Mouse (Mus musculus): ENCODE results near the gene Elavl4. TPM values are rescaled to one million over a fixed set of nuclear protein-coding genes. Genes with fewer than 3 reads are reported as not detected.

Gene Elavl4
- 18.7 and 20.0 TPM in 2 replicates for polyA plus RNA-seq (2015; fragmentation: Nextera tagmentation; extraction: Ambion mirVana)

DNA sequence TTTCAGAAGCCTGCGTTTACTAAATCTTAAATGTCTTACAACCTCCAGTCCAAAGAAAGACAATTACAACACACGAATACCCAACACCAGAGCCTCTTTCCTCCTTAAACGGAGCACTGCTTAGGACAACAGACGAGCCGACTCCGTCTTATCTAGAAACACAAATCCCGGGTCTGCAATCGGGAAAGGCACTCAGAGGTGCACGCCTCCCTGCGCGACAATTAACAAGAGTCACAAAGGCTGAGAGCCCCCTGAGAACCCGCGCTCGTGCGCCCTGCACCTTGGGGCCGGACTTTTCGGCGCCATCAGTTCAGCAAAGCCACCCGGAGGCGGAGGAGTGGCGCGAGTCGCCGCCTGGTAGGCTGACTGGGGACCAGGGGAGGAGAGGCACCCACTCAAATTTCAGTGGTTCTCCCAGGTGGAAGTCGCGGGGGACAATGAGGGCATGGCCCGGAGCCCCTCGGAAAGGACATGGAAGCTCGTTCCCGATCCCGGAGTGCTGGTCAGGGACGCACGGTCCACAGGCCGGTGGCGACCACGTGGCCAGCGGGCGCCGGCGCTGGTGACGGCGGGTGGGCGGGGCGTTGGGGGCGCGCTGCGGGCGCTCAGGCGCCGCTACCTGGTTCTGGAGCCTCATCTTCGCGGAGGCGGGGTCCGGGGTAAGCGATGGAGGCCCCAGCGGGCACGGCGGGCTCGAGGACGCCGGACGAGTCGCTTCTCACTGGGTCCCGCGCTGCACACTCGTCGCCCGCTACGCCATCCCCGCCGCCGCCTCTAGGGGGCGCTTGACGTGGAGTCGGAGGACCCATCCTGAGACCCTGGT, at the start of gene Elavl4:
TSS of gene Elavl4 (minus strand) at position 732 of the 823 bp plus-strand sequence.
- no peaks in the 10 kb centered on the region for H3K9me3 ChIP-seq (replicated peaks)
- H3K27me3 ChIP-seq = no peaks in the 10 kb centered on the region
- peak within 1 kb of the TSS; percentile 56 for H3K4me3 ChIP-seq (replicated peaks)
- peak; percentile 88 for ATAC-seq (ENCODE audit: insufficient number of reproducible peaks, low FRiP score, low TSS enrichment, low read depth)
- H3K9ac ChIP-seq = peak within 1 kb of the TSS; percentile 21; the same call in 1 of the 2 replicates
- peak within 1 kb of the TSS; percentile 81 for H3K4me2 ChIP-seq (replicated peaks)
- WGBS = under 1% methylated on average over 72 of the region's 75 CpGs
- peak within 1 kb of the TSS; percentile 31 for H3K27ac ChIP-seq (replicated peaks)
- no peaks in the 10 kb centered on the region for H3K36me3 ChIP-seq
- H3K4me1 ChIP-seq = no peaks in the 10 kb centered on the region

DNA sequence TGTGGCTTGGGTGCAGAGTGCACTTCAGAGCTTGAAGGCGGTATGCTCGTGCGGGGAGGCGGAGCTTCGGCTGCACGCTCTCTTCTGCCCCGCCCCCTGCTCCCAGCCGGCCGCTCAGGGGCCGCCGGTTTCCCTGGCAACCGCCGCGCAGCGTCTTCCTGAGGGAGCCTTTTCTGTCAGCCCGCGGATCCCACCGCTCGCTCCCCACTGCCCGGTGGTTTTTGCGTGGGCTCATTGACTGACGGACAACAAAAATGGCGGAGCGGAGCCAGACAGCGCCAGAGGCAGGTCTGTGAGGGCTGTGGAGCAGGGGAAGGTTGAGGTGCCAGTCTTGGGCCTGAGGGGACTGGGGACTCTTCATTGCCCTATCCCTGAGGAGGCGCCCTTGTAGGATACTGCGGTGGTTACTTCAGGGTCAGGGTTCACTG, 45.9 kb upstream of the Elavl4 start, which contains the start of gene Agbl4:
TSS of gene Agbl4 (plus strand) at position 44 of the 428 bp plus-strand sequence.
- peak; percentile 84 for ATAC-seq (ENCODE audit: insufficient number of reproducible peaks, low FRiP score, low TSS enrichment, low read depth)
- H3K27ac ChIP-seq (replicated peaks) = no peak within 1 kb of the TSS
- WGBS = 0% methylated on average over 27 of the region's 27 CpGs
- H3K4me2 ChIP-seq (replicated peaks) = peak within 1 kb of the TSS; percentile 74
- peak within 1 kb of the TSS; percentile 55 for H3K4me3 ChIP-seq (replicated peaks)
- H3K4me1 ChIP-seq = no peaks in the 10 kb centered on the region
- no peaks in the 10 kb centered on the region for H3K27me3 ChIP-seq
- no peaks in the 10 kb centered on the region for H3K9me3 ChIP-seq (replicated peaks)
- H3K36me3 ChIP-seq = no peaks in the 10 kb centered on the region
- H3K9ac ChIP-seq = no peak within 1 kb of the TSS

DNA sequence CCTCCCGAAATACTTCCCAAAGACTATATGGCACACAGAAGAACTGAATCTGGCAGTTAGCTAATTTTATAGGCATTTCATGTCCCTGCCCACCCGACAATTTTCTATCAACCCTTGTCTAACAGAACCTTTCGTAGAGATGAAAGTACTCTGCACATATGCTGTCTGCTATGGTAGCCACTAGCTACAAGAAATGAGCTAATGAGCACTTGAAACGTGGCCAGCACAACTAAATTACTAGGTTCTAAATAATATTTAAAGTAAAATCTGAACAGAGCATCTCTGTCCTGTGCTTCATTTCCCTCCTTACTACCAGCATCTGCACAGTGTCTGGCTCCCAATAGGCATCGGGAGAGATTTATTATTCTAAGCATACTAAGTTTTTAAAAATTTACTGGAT, 44.5 kb upstream of the Elavl4 start:
- Histone ChIP-seq H3K4me2 (replicated peaks) (no peak overlapping the region), H3K27ac (replicated peaks) (no peak overlapping the region), H3K9me3 (replicated peaks) (no peaks in the 10 kb centered on the region), H3K4me3 (replicated peaks) (no peak overlapping the region), H3K9ac (no peak overlapping the region), H3K4me1 (no peaks in the 10 kb centered on the region), H3K27me3 (no peaks in the 10 kb centered on the region), H3K36me3 (no peaks in the 10 kb centered on the region)
- ATAC-seq (ENCODE audit: insufficient number of reproducible peaks, low FRiP score, low TSS enrichment, low read depth) = no peak
- 66% methylated on average over 5 of the region's 5 CpGs for WGBS

DNA sequence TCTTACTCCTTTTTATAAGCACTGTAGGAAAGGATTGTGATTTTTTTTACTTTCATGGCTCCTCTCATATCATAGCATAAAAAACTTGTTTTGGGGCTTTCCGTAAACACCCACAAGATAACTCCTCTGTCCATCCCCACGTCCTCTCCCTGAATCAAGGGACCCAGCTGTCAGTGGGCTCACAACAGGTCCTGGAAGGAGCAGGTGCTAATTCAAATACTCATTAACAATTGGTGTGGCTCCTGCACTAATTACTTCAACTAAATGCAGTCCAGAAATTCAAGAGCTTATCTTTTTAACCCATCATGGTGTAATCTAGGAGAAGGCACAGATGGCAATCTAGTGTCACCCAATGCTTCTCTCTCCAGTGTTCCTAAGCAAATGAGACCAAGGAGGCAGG, 8.9 kb upstream of the Elavl4 start:
- Histone ChIP-seq H3K4me1 (no peaks in the 10 kb centered on the region), H3K9me3 (replicated peaks) (no peaks in the 10 kb centered on the region), H3K4me3 (replicated peaks) (no peak overlapping the region), H3K4me2 (replicated peaks) (no peak overlapping the region), H3K27ac (replicated peaks) (no peak overlapping the region), H3K36me3 (no peaks in the 10 kb centered on the region), H3K9ac (no peak overlapping the region), H3K27me3 (no peaks in the 10 kb centered on the region)
- 76% methylated on average over 2 of the region's 2 CpGs for WGBS
- no peak for ATAC-seq (ENCODE audit: insufficient number of reproducible peaks, low FRiP score, low TSS enrichment, low read depth)

DNA sequence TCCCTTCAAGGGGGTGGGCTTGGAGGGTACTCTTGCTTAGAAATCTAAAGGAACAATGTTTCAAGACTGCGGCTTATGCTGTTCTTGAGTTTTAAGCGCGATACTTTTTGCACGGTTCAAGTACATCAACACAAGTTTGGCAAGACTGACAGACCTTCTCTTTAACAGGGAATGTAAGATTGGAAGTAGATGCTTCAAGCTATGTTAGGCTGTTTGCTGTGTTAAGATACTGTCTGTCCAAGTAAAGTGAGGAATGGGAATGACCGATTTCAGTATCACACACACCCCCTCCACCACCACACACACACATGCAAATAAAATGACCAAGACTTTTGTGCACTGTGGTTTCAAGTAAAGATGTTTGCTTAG, 276 bp upstream of the Elavl4 start:
- WGBS = 10% methylated on average over 5 of the region's 5 CpGs
- peak overlapping the region; percentile 56 for H3K4me3 ChIP-seq (replicated peaks)
- 0 out of 2 replicates have a peak, but pooled peaks have one; percentile 5 for ATAC-seq (ENCODE audit: insufficient number of reproducible peaks, low FRiP score, low TSS enrichment, low read depth)
- no peak overlapping the region; the same call in 1 of the 2 replicates for H3K27ac ChIP-seq (replicated peaks)
- H3K9me3 ChIP-seq (replicated peaks) = no peaks in the 10 kb centered on the region
- 0 out of 2 replicates have a peak overlapping the region, but pooled peaks have one; percentile 21 for H3K9ac ChIP-seq
- H3K4me2 ChIP-seq (replicated peaks) = peak overlapping the region; percentile 81
- H3K27me3 ChIP-seq = no peaks in the 10 kb centered on the region
- H3K4me1 ChIP-seq = no peaks in the 10 kb centered on the region
- H3K36me3 ChIP-seq = no peaks in the 10 kb centered on the region

DNA sequence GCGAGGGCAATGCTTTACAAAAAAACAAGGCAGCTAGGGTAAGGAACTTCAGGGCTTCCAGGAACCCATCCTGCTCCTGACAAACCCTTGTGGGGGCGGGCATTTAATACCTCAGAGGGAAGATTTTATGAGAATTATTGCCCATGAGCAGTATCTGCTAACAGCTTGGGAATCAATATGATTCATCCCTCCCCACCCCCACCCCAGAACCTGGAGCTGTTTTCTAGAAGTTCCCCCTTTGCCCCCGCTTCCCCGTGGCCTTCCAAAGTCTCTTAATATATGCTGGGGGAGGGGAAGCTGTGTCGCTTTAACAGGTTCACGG, 892 bp downstream of the Elavl4 start:
- ATAC-seq (ENCODE audit: insufficient number of reproducible peaks, low FRiP score, low TSS enrichment, low read depth) = 0 out of 2 replicates have a peak, but pooled peaks have one; percentile 6
- H3K27me3 ChIP-seq = no peaks in the 10 kb centered on the region
- peak overlapping the region; percentile 56 for H3K4me3 ChIP-seq (replicated peaks)
- H3K4me2 ChIP-seq (replicated peaks) = peak overlapping the region; percentile 81
- no peaks in the 10 kb centered on the region for H3K36me3 ChIP-seq
- no peaks in the 10 kb centered on the region for H3K4me1 ChIP-seq
- no peaks in the 10 kb centered on the region for H3K9me3 ChIP-seq (replicated peaks)
- 0 out of 2 replicates have a peak overlapping the region, but pooled peaks have one; percentile 21 for H3K9ac ChIP-seq
- no peak overlapping the region for H3K27ac ChIP-seq (replicated peaks)
- WGBS = 8% methylated on average over 6 of the region's 6 CpGs

DNA sequence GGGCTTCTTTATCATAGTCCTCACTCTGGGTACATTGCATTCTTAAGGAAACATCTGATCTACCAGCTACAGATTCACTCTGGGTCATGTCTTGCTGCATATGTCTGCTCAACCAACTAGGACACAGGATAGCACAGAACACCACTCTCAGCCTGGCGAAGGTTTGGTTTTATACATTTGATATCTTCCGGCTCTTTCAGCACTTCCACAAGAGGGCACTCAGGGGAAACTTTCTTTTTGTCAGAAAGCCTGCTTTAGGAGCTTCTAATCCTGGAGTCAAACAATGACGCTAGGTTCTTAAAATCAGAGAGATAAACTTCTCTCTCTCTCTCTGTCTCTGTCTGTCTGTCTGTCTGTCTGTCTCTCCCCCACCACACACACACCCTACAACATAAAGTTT, 27.8 kb downstream of the Elavl4 start:
- H3K9me3 ChIP-seq (replicated peaks) = no peaks in the 10 kb centered on the region
- no peak overlapping the region for H3K4me2 ChIP-seq (replicated peaks)
- no peak overlapping the region for H3K9ac ChIP-seq
- H3K4me1 ChIP-seq = no peaks in the 10 kb centered on the region
- 52% methylated on average over 3 of the region's 3 CpGs for WGBS
- no peak overlapping the region for H3K4me3 ChIP-seq (replicated peaks)
- H3K27me3 ChIP-seq = no peaks in the 10 kb centered on the region
- ATAC-seq (ENCODE audit: insufficient number of reproducible peaks, low FRiP score, low TSS enrichment, low read depth) = no peak
- no peak overlapping the region for H3K27ac ChIP-seq (replicated peaks)
- no peaks in the 10 kb centered on the region for H3K36me3 ChIP-seq

DNA sequence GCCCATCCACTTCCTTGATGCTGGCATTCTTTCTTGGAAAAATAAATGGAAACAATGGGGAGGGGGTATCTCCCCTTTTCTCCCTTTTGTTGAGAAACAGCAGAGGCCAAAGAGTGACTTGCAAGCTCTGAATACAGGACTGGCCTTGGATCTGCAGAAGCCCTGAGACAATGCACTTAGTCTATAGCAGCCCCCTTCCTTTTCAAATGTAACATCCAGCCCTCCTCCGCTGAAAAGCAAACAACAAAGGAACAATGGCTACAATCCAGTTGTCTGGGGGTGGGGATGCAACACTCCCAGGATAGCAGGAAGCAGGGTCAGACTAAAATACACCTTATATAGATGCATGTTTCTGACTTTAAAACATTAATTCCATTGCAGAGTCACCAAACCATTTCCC, 39.6 kb downstream of the Elavl4 start:
- Histone ChIP-seq H3K27ac (replicated peaks) (no peak overlapping the region), H3K9ac (no peak overlapping the region), H3K9me3 (replicated peaks) (no peaks in the 10 kb centered on the region), H3K4me3 (replicated peaks) (no peak overlapping the region), H3K4me2 (replicated peaks) (no peak overlapping the region), H3K27me3 (no peaks in the 10 kb centered on the region), H3K4me1 (no peaks in the 10 kb centered on the region), H3K36me3 (no peaks in the 10 kb centered on the region)
- no peak for ATAC-seq (ENCODE audit: insufficient number of reproducible peaks, low FRiP score, low TSS enrichment, low read depth)
- WGBS = 10% methylated on average over 1 of the region's 1 CpGs

DNA sequence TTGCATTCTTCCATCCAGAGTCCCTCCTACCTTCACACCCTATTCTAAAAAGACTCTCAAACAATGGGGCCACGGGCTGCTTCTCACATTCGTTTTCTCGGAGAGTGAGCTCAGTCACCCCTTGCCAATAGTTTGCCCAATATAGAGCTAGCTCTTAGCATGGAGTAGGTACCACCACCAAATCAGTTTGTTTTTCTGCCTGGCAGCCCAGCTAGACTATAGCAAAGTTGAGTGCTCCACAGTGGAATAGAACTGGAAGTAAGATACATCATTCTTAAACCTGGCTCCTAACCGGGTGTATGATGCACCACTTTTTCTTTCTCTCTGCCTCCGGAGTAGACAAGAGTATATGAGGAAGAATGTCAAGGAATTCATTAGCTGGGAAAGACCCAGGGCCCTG, 44.7 kb downstream of the Elavl4 start:
- Histone ChIP-seq H3K27ac (replicated peaks) (no peak overlapping the region), H3K36me3 (no peaks in the 10 kb centered on the region), H3K4me3 (replicated peaks) (no peak overlapping the region), H3K9me3 (replicated peaks) (no peaks in the 10 kb centered on the region), H3K27me3 (no peaks in the 10 kb centered on the region), H3K4me2 (replicated peaks) (no peak overlapping the region), H3K9ac (no peak overlapping the region), H3K4me1 (no peaks in the 10 kb centered on the region)
- ATAC-seq (ENCODE audit: insufficient number of reproducible peaks, low FRiP score, low TSS enrichment, low read depth) = no peak
- WGBS = 67% methylated on average over 5 of the region's 5 CpGs

DNA sequence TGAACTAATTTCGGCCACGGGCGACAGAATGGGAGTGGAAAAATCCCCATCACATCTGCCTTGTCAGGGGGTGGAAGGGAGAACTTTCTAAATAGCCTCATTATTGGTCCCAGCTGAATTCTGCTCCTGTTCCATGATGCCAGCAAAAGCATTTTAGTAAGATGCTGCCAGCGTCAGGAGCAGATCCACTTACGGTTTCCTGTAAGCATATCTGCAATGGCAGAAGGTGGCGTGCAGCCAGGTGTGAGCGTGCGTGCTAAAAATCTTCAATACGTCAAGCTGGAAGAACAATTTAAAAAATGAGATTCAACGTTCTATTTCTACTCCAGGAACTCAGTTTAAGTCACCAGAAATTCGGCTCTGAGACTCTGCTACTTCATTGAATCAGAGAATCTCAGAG, 45.1 kb downstream of the Elavl4 start:
- 62% methylated on average over 11 of the region's 11 CpGs for WGBS

DNA sequence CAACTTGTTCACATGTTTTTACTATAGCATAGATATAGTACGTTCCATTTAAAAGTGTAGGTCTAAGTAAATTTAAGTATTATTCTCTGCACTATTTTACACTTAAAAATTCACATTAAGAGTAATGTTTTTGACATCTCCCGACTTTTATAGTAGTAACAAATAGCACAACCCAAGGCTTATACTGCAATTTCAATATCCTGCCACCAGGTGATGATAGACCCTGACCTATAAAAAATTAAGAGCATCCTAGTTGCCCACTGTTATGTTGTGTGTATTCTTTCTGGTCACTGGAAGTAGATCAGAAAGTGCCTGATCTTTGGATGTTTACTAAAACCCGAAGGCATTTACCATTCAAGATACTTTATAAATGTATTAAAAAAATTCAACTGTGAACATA, 55.9 kb downstream of the Elavl4 start:
- Histone ChIP-seq H3K27me3 (no peaks in the 10 kb centered on the region), H3K27ac (replicated peaks) (no peak overlapping the region), H3K9me3 (replicated peaks) (no peaks in the 10 kb centered on the region), H3K4me2 (replicated peaks) (no peak overlapping the region), H3K4me1 (no peaks in the 10 kb centered on the region), H3K4me3 (replicated peaks) (no peak overlapping the region), H3K36me3 (no peaks in the 10 kb centered on the region), H3K9ac (no peak overlapping the region)
- ATAC-seq (ENCODE audit: insufficient number of reproducible peaks, low FRiP score, low TSS enrichment, low read depth) = no peak
- WGBS = 90% methylated on average over 3 of the region's 3 CpGs

More for the DNA sequence above, 45.1 kb downstream of the Elavl4 start:
- H3K27me3 ChIP-seq = no peaks in the 10 kb centered on the region
- ATAC-seq (ENCODE audit: insufficient number of reproducible peaks, low FRiP score, low TSS enrichment, low read depth) = no peak
- H3K9ac ChIP-seq = no peak overlapping the region
- no peaks in the 10 kb centered on the region for H3K4me1 ChIP-seq
- H3K36me3 ChIP-seq = no peaks in the 10 kb centered on the region
- no peak overlapping the region for H3K27ac ChIP-seq (replicated peaks)
- H3K4me3 ChIP-seq (replicated peaks) = no peak overlapping the region
- no peaks in the 10 kb centered on the region for H3K9me3 ChIP-seq (replicated peaks)
- no peak overlapping the region for H3K4me2 ChIP-seq (replicated peaks)

DNA sequence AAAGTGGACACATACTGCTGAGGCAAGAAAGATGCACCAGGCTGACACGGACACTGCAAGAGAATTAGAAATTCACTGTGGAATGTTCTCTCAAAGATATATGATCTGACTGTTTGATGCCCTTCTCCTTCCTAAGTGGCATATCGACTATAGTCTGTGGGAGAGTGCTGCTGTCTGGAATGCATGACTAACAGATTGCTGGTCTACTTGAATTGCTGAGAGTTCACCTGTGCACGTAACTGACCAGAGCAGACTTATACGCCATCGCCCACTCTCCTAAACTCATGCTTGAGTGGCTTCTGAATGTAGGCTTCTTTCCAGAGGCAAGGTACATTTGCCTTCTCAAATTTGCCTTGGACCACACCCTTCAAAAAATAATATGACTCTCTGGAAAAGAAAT, 58.5 kb downstream of the Elavl4 start:
- Histone ChIP-seq H3K27me3 (no peaks in the 10 kb centered on the region), H3K4me3 (replicated peaks) (no peak overlapping the region), H3K9ac (no peak overlapping the region), H3K36me3 (no peaks in the 10 kb centered on the region), H3K4me1 (no peaks in the 10 kb centered on the region), H3K27ac (replicated peaks) (no peak overlapping the region), H3K4me2 (replicated peaks) (no peak overlapping the region), H3K9me3 (replicated peaks) (no peaks in the 10 kb centered on the region)
- no peak for ATAC-seq (ENCODE audit: insufficient number of reproducible peaks, low FRiP score, low TSS enrichment, low read depth)
- 50% methylated on average over 5 of the region's 5 CpGs for WGBS
